Mouse (Mus musculus) spleen, adult 2 months (tissue): ENCODE measurements around the gene Ly6g5c. TPM values are rescaled to one million over a fixed set of nuclear protein-coding genes. Genes with fewer than 3 reads are reported as not detected.

Experiments used
- DNase-seq, 2 experiments: peaks; one replicate each; pipeline versions ENCODE4 v3.0.0 to v3.0.0-alpha.2; 2012 to 2021; ENCODE audit warnings: low spot score in 2 of 2, low read depth in 1 of 2
- H3K27ac ChIP-seq: fragments of 200-500 bp; 2 replicates; pipeline ENCODE4 v1.5.1; 2012; ENCODE audit warnings: low read length, inconsistent platforms; ENCODE audit not compliant: insufficient read depth
- H3K27me3 ChIP-seq: fragments of 200-500 bp; 2 replicates; pipeline ENCODE4 v1.6.1; 2012; ENCODE audit warnings: mild to moderate bottlenecking, moderate library complexity, low read length, inconsistent platforms; ENCODE audit not compliant: control insufficient read depth, insufficient read depth
- H3K36me3 ChIP-seq: fragments of 200-500 bp; 2 replicates; pipeline ENCODE4 v1.6.1; 2012; ENCODE audit warnings: mild to moderate bottlenecking, low read length, inconsistent platforms; ENCODE audit not compliant: control insufficient read depth, insufficient read depth
- H3K4me1 ChIP-seq: fragments of 200-500 bp; 2 replicates; pipeline ENCODE4 v1.6.1; 2011; ENCODE audit warnings: inconsistent platforms; ENCODE audit not compliant: control insufficient read depth, insufficient read depth, insufficient read length
- H3K4me3 ChIP-seq: fragments of 200-500 bp; 2 replicates; pipeline ENCODE4 v1.5.1; 2011; ENCODE audit warnings: mild to moderate bottlenecking, inconsistent platforms; ENCODE audit not compliant: insufficient read depth, insufficient read length; ENCODE audit errors: extremely low read depth
- CTCF ChIP-seq: fragments of 200-500 bp; IDR thresholded peaks from 2 replicates; pipeline ENCODE4 v1.5.1; 2011; ENCODE audit warnings: mild to moderate bottlenecking, inconsistent platforms; ENCODE audit not compliant: insufficient read depth, insufficient read length, insufficient replicate concordance; ENCODE audit errors: extremely low read depth
- POLR2A ChIP-seq: fragments of 200-500 bp; IDR thresholded peaks from 2 replicates; pipeline ENCODE4 v1.6.1; 2011; ENCODE audit warnings: low read depth, low read length, inconsistent platforms
- WGBS: fragments of 180-500 bp; shearing (Covaris S2); methylation state at CpG from one replicate; pipeline ENCODE4 v1.1.7; 2018; 5-methylcytosine and 5-hydroxymethylcytosine counted together
- polyA plus RNA-seq: library from polyadenylated mRNA; depleted of rRNA; stranded (reverse); fragments of >200 nt; gene quantifications from 2 replicates; pipeline ENCODE4 v1.2.3, GENCODE M21; 2012

The Ly6g5c gene
- polyA plus RNA-seq, 1 experiment = not detected

GRCm38 (mm10) chr17:35080710-35081109 lies 27.4 kb upstream of the Ly6g5c start:
- Histone ChIP-seq H3K4me1 (no peaks in the 10 kb centered on the region; the same call in 1 of the 2 replicates), H3K4me3 (no peak overlapping the region)

GRCm38 (mm10) chr17:35082841-35083576 lies 25.1 kb upstream of the Ly6g5c start:
- TF ChIP-seq CTCF = no peak
- no peak for TF ChIP-seq POLR2A
- H3K27ac ChIP-seq = no peak overlapping the region
- 92% methylated on average over 16 of the region's 16 CpGs for WGBS
- no peaks in the 10 kb centered on the region for H3K4me1 ChIP-seq
- DNase-seq = no peak
- H3K36me3 ChIP-seq = no peaks in the 10 kb centered on the region
- no peak overlapping the region for H3K4me3 ChIP-seq
- H3K27me3 ChIP-seq = no peaks in the 10 kb centered on the region

More at GRCm38 (mm10) chr17:35080710-35081109, 27.4 kb upstream of the Ly6g5c start:
- no peaks in the 10 kb centered on the region for H3K36me3 ChIP-seq
- no peak overlapping the region for H3K27ac ChIP-seq
- TF ChIP-seq POLR2A (no peak), CTCF (no peak)
- DNase-seq = no peak
- 89% methylated on average over 4 of the region's 4 CpGs for WGBS
- H3K27me3 ChIP-seq = no peaks in the 10 kb centered on the region

- no peaks in the 10 kb centered on the region for H3K36me3 ChIP-seq
- 62% methylated on average over 3 of the region's 3 CpGs for WGBS
- H3K4me3 ChIP-seq = no peak overlapping the region
- no peaks in the 10 kb centered on the region for H3K27me3 ChIP-seq
- H3K4me1 ChIP-seq = no peaks in the 10 kb centered on the region
- H3K27ac ChIP-seq = no peak overlapping the region
- TF ChIP-seq CTCF (no peak), POLR2A (no peak)
- no peak for DNase-seq
These were observed 24.1 kb upstream of the Ly6g5c start for GRCm38 (mm10) chr17:35083929-35084497.

- no peak within 1 kb of the TSS for H3K27ac ChIP-seq
- no peak for TF ChIP-seq CTCF
- no peak for TF ChIP-seq POLR2A
- DNase-seq = no peak
- peaks cover 3% of the 10 kb centered on the region; the same call in 1 of the 2 replicates for H3K4me1 ChIP-seq
- no peak within 1 kb of the TSS for H3K4me3 ChIP-seq
- H3K27me3 ChIP-seq = no peaks in the 10 kb centered on the region
- WGBS = 80% methylated on average over 7 of the region's 7 CpGs
- H3K36me3 ChIP-seq = no peaks in the 10 kb centered on the region
These were observed 22.7 kb upstream of the Ly6g5c start, which contains the start of gene Ly6g6f for GRCm38 (mm10) chr17:35085208-35085865. TSS of gene Ly6g6f (minus strand) at chr17:35085610.

- no peak for DNase-seq
- TF ChIP-seq POLR2A (no peak), CTCF (no peak)
These were observed 19.9 kb upstream of the Ly6g5c start for GRCm38 (mm10) chr17:35088151-35088550.

GRCm38 (mm10) chr17:35088825-35089644 lies 19.0 kb upstream of the Ly6g5c start, which contains the start of gene Abhd16a:
TSS of gene Abhd16a (plus strand) at chr17:35089263.
- WGBS = 2% methylated on average over 67 of the region's 67 CpGs
- Histone ChIP-seq H3K27me3 (no peaks in the 10 kb centered on the region), H3K36me3 (peaks cover 9% of the 10 kb centered on the region), H3K4me3 (peak within 1 kb of the TSS; percentile 98), H3K4me1 (peaks cover 5% of the 10 kb centered on the region; the same call in 1 of the 2 replicates), H3K27ac (peak within 1 kb of the TSS; percentile 99)
- peak; percentile 88 to 91 for DNase-seq
- TF ChIP-seq CTCF (0 out of 2 replicates have a peak, but pooled peaks have one; percentile 0), POLR2A (peak; percentile 72)

More at GRCm38 (mm10) chr17:35088151-35088550, 19.9 kb upstream of the Ly6g5c start:
- H3K27ac ChIP-seq = no peak overlapping the region
- H3K4me3 ChIP-seq = no peak overlapping the region
- WGBS = 48% methylated on average over 2 of the region's 2 CpGs
- H3K4me1 ChIP-seq = peaks cover 5% of the 10 kb centered on the region; the same call in 1 of the 2 replicates
- peaks cover 7% of the 10 kb centered on the region for H3K36me3 ChIP-seq
- no peaks in the 10 kb centered on the region for H3K27me3 ChIP-seq
